Mouse (Mus musculus): ENCODE data around the gene Arhgef39.
"Not testable (repeated sequence)": the region's sequence is repeated elsewhere in the genome, so short reads cannot be mapped to it uniquely, and the experiment has no call there.

Arhgef39 gene

DNA sequence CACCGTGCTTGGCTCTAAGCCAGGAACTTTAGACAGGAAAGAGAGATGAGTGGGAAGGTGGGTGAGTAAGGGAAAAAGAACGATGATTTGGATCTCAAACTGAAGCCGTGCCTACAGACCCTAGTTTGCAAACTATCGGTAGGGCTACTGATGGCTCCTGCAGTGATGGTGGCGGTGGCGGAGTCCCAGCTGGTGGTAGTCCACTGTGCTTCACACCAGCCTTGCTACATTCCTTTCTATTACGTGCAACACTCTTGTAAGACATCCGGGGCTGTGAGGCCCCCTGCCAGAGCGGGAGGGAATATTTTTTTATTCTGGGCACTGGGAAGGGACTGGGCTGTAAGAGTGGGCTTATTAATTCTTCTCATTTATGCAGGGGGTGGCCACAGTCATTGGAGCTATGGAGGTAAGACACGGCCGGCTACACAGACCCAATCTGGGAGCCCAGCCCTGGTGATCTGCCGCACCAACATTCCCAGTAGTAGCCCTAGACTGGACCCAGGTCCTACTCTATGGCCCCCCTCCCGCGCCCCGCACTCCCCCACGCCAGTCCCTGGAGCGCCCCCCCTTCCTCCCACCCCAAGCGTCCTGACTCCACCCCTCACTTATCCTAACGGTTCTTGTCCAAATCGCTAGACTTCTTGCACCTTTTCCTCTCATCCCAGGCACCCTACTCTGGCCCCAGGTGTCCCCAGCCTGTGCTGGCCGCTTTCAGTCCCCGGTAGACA is 8.6 kb upstream of the Arhgef39 start:
- peak in 1 of 2 experiments; percentile 47 for DNase-seq

DNA sequence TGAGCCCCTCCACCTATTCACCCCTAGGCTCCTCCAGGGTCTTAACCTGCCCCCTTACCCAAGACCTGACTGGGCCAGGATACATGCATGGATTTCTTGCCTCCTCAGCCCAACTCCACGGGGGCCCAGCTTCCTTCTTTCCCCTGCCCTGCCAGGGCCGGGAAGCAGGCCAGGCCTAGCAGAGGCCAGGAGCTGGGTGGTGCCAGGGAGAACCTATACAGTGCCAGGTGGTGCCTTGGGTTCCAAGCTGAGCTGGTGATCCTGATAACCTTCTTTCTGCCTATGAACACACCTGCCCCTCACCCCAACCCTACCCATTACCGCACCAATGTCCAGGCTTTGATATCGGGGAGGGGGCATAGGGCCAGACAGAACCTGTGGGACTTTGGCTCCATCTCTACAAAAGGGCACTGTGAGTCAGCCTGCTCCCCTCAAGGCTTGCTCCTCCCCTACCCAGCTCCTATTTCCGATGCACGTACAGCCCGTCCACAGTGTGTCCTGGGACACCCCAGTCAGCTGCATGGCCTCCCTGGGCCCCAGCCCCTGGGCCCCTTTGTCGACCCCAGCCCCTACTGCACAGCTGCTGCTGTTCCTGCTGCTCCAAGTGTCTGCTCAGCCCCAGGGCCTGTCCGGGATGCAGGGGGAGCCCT is 7.2 kb upstream of the Arhgef39 start, which contains the start of gene Car9:
TSS of gene Car9 (plus strand) at position 431 of the 650 bp plus-strand sequence.
- no peak for DNase-seq

DNA sequence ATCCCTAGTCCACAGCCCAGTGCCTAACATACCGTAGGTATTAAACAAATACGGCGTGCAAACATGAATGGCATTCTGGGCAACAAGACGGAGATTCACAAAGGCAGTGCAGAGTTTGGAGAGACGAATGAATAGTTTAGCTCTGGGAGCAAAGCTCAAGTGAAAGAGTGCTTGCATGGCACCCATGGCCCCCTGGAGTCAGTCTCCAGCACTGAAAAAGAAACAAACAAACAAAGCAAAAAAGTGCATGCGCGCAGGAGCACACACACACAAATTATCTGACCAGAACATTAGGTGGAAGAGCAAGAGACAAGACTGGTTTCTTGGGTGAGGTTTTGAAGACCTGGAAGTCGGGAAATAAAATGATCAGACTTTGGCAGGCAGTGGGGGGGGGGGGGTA is 6.6 kb upstream of the Arhgef39 start:
- DNase-seq, result no peak

DNA sequence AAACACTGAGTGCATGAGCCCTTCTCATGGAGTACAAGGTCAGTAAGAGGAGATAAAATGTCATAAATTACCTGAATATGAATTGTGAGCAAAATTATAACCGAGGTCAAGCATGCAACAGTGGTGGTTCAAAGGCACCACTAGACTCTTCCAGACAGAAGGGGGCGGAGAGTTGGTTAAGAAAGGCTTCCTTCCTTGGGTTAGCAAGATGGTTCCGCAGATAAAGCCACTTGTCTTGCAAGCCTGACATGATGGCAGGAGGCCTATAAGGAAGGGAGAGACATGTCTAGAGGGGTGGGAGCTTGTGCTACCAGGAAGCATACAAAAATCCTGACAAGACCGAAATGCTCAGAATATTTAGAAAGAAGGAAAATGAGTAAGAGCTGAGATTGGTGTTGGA is 4.8 kb upstream of the Arhgef39 start:
- DNase-seq, result no peak

DNA sequence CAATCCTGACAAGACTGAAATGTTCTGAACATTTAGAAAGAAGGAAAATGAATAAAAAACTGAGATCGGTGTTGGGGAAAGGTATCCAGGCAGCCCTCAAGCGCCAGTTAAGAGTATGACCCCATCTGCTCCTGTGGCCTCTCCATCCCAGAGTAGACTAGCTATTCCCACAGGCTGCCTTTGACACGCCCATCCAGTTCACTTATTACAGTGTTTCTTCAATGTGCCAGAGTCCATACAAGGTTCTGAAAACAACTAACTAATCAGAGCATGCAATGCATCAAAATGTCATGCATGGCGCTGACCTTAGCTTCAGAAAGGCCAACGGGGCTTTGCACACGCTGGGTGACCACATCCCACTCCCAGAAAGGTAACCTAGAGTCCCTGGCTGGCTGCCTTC is 4.0 kb upstream of the Arhgef39 start:
- no peak for DNase-seq

DNA sequence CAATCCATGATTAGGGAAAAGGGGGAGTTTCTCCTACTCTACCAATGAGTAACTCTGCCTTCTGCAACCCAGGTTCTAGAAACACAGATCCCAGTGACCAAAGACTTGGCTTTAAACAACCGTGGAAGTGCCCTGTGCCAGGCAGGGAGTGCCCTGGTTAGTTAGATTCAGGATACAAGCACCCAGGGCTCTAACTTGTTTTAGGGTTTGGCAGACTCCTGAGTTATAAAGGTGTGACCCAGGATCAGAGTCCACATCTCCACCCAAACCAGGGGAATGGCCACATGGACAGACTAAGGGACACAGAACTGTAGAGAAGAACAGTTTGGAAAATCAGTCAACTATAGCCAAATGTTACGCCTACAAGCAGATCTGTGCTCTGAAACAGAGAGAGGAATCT is 3.5 kb upstream of the Arhgef39 start:
- DNase-seq, result no peak

DNA sequence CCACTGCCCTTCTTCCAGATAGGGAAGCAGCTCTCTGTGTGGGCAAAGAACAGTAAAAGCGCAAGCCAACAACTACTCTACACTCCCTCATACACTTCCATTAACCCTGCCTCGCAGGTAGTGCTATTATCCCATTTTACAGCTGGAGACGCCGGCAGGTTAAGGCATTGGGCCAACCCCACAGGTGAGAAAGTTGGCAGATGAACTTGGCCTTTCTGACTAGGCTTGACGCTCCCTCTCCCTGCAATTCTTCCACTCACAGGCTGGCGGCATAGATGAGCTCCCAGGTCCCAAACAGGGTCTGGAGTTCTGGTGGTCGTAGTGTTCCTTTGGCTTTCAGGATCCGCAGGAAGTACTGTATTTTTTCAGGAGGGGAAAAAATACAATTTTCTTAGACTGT is 512 bp downstream of the Arhgef39 start:
- no peak for DNase-seq

DNA sequence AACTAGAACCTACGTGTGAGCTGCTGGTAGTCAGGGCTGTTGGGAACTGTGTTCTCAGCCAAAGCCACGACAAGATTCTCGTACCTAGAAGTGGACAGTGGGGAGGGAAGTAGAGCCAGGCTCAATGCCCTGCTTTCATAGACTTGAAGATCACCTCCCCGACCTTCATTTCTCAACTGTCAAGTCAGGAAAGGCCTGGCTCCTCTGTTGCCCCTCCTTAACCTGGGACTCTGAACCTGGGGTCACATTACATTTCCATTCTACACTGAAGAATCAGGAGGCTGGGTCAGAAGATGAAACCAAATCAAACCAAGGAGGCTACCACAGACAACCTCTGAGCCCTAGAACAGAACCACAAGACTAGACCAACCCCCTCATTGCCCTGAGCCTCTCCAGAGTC is 1.5 kb downstream of the Arhgef39 start:
- DNase-seq, result no peak

DNA sequence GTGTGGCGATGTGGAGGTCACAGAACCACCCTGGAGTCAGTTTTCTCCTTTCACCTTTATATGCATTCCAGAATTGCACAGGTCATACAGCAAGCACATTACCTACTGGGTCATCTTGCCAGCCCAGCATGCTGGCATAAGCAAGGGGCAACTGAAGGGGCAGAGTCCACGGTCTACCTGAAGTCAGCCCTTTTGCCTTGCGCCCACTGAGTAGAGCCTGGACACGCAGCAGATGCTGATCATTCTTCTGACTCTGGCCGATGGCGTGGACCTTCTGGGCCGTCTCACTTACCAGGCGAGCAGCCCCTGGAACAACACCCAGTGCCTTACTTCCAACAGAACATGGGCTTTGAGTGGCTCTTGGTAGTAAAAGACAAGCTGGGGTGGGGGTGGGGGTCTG is 2.1 kb downstream of the Arhgef39 start:
- no peak for DNase-seq

DNA sequence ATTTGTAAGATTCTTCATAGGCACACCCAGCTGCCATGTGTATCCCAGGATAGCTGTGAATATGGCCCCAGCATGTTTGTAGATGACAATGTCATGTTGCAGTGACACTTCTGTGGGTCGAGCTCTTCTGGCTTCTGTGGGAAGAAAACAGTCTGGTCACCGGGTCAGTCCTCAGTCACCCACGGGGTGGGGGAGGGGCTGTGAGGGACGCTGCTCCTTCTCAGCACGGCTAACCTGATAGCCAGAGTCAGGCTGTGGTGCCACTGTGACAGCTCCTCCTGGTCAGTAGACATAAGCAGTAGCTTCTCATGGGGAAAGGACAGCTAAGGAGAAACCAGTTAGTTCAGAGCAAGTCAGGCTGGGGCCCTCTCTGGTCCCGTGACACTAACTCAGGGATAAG is 2.9 kb downstream of the Arhgef39 start:
- no peak for DNase-seq

DNA sequence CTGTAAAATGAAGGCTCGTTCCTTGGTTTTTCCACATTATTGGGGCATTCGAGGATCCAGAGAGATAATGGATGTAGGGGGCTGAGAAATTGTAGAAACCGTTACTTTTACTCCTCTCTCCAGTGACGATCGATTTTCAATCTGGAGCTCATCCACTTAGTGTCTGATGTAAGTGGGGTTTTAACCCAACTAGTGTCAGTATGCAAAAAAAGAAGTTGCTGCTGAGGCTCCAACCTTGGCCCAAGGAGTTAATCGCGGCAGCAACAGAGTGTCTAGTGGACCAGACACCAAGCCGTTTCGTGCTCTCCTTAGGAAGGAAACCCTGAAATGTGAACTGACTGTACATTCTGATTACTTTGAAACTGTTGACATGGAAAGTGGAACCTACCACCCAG is 5.7 kb downstream of the Arhgef39 start:
- no peak for DNase-seq

DNA sequence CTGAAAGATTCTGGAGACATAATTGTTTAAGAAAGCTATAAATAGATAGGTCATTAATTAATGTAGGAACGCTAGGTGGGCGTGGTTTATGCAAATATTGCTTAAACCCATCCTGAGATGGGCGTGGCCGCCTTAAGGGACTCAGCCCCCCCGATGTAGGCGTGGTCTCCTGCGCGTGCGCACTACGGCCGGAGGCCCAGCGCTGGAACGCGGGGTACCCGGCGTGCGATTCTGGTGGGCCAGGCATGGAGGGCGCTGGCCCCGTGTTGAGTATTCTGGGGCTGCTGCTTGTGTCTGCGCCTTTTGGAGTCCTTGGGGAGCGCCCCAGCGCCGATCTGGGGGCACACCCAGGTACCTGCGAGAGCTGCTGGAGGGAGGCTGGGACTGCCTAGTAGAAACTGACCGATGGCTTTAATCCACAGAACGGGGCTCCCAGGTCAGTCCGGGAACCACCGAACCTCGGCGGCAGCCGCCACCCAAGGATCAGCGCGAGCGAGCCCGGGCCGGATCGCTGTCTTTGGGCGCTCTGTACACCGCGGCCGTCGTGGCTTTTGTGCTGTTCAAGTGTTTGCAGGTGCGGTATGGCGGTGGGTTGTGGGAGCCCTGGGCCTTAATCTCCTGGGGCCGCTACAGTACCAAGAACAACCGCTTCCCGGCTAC is 6.2 kb downstream of the Arhgef39 start:
- peak; percentile 93 to 96 for DNase-seq

DNA sequence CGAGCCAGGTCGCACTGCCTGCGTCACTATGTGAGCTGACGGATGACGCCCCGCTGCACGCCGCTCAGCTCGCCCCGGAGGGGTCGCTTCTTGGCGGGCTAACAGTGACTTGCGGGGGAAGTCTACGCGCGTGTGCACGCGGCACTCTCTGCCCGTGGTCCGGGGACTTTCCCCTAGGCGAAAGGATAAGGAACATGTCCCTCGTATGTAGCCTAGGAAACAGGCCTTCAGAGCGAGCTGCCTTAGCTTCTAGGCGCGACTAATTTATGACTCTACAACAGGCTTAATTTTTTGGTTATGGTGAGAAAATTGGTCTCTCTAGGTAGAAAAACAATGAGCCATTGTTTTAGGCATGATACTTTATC is 6.7 kb downstream of the Arhgef39 start, which contains the start of gene Ccdc107:
TSS of gene Ccdc107 (plus strand) at position 80 of the 365 bp plus-strand sequence.
- peak; percentile 95 to 96 for DNase-seq

DNA sequence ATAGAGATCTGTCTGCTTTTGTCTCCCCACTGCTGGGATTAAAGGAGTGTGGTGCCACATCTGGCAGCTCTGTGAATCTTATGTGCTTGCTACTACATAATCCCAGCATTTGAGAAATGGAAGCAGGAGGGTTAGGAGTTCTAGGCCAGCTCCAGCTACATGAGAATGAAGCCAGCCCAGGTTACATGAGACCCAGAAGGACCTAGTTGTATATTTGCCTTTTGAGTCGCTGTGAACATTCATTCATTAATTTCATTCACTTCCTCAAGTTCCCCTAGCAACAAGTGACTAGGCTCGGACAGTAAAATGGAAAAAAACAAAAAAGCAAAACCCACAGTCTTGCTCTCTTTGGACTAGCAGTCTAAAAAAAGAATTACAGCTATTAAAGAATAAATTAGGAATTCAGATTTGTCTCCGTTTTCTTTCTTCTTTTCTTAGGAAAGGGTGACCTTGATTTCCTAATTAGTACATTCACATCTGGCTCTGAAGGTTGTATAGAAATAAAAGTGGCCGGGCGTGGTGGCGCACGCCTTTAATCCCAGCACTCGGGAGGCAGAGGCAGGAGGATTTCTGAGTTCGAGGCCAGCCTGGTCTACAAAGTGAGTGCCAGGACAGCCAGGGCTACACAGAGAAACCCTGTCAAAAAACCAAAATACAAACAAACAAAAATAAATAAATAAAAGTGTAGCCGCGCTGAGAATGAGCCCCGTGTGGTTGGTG is 7.2 kb downstream of the Arhgef39 start:
- no peak for DNase-seq

DNA sequence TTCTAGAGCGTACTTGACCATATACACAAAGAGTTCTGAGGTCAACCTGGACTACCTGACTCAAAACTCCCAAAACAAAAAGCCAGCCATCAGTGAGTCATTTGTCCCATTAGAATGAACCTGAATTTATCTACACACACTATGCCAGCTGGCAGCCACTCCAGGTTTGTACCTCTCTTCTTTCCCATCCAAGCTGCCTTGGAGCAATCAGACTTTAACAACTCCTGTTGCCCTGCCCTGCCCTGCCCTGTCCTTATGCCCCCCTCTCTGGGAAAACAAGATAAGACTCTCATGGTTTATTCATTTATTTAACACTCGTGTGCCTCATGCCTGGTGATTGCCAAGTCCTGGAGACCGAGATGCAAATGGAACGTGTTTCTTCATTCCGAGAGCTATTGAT is 8.7 kb downstream of the Arhgef39 start:
- DNase-seq, result peak; percentile 78 to 87

DNA sequence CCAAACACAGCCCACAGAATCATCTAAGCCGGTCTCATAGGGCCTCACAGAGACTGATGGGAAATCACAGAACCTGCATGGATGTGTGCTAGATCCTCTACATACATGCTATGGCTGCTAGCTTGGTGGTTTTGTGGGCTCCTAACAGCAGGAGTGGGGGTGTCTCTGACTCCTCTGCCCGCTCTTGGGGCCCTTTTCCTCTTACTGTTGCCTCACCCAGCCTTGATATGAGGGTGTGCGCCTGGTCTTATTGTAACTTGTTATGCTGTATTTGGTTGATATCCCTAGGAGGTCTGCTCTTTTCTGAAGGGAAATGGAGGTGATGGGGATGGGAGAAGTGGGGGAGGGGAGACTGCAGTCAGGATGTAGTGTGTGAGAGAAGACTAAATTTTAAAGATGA is 9.9 kb downstream of the Arhgef39 start:
- no peak for DNase-seq

DNA sequence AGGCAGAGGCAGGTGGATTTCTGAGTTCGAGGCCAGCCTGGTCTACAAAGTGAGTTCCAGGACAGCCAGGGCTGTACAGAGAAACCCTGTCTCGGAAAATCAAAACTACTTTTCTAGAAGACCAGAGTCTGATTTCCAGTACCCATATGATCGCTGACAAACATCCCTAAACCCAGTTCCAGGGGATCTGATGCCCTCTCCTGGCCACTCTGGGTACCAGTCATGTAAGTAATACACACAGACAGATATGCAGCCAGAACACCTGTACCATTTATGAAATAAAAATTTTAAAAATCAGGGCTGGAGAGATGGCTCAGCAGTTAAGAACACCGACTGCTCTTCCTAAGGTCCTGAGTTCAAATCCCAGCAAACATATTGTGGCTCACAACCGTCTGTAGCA is 13.8 kb downstream of the Arhgef39 start:
- DNase-seq, result not testable (repeated sequence)

DNA sequence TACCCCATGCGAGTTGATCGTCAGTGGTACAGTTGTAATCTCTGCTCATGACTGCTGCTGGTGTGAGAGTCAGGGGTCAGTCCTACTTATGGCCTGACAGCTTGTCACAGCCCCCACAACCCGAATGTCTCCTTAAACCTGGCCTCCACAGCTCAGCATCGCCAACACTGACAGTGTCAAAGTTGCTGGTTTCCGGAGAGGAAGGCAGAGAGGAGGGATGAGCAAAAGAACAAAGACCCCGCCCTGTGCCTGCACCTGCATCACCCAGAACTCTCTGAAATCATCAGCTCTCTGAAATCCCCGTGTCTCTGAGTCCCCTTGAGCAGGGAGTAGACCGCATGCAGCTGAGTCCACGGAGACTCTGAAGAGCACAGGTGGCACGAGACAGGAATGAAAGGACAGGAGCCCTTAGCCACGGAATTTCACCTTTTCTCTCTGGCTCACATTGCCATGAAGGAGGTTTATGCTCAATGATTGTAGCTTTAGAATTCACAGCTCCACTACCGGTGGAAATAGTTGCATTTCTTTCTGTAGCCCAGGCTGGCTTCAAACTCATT is 15.9 kb downstream of the Arhgef39 start, which contains the start of gene Sit1:
TSS of gene Sit1 (minus strand) at position 200 of the 557 bp plus-strand sequence.
- DNase-seq, result no peak

DNA sequence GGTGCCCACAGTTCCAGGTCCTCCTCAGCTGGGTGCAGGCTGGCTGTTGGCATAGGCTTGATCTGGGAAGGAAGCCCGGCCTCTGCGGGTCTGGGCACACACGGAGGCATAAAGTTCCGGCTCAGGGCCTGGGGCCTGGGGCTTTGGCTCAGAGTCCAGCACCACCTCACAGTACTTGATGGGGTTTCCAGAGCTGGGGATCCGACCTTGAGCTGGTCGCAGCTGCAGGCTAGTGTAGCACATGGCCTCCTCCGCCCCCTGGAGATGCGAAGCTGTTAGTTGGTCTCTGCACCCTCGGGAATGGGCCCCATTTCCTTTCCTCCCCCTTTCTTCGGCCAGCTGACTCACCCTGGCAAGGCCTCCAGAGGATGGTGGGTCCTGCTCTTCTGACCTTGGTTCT is 16.9 kb downstream of the Arhgef39 start:
- DNase-seq, result no peak

DNA sequence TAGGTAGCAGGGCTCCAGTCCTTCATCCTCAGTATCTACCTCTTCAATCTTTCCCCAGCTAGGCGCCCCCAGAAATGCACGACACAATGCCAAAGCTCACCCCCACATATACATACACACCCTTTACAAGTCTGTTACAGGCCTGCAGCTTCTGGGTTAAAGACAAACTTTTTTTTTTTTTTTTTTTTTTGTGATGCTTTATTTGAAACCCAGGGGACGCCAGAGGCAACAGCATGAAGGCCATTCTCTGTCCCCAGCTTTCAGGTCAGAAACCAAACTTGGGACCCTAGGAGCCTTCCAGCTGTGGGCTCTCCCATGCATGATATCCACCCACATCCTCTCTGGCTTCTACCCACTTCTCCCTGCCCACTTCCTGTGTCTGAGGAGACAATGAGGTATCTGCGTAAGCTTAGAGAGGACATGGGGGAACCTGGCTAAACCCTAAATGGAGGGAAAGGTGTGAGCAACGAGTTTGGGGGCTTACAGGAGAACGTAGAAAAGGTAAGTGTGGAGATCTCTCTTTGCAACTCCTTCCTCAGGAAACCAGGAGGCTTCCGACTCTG is 17.5 kb downstream of the Arhgef39 start:
- no peak for DNase-seq

DNA sequence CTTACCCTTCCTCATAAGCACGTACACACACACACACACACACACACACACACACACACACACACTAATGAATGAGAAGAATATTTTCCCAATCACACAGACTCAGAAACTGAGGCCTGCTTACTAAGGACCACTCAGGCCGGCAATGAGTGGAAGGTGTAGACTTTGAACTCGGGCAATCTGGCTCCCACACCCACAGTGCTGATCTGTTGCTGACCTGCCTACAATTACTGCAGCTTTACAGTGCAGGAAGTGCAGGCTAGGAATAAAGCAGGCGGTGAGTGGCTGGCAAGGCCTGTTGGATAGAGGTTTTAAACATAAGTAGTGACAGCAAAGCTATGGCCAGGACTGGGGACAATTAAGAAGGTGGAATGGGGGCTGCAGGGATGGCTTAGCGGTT is 18.5 kb downstream of the Arhgef39 start:
- no peak for DNase-seq
